Mouse (Mus musculus) ES-Bruce4 (cell line): ENCODE data around the gene Zpbp2.

Experiments used
- CTCF ChIP-seq: IDR thresholded peaks from one replicate; pipeline ENCODE4 v1.8.1; 2011; ENCODE audit warnings: low read depth, low read length
- EP300 ChIP-seq: IDR thresholded peaks from 2 replicates; pipeline ENCODE4 v1.6.1; 2011; ENCODE audit warnings: low read depth, low read length; ENCODE audit not compliant: insufficient read depth
- POLR2A ChIP-seq: IDR thresholded peaks from one replicate; pipeline ENCODE4 v1.8.1; 2011; ENCODE audit warnings: low read length; ENCODE audit not compliant: insufficient read depth

- TF ChIP-seq CTCF (no peak), POLR2A (no peak), EP300 (no peak)
These were observed 48.0 kb downstream of the Zpbp2 start for GRCm38 (mm10) chr11:98598851-98599290.
